Mouse (Mus musculus) frontal cortex, postnatal 10 days (tissue): ENCODE data around the gene Elp4.

Source experiments
- DNase-seq, 2 experiments: peaks; one replicate each; pipeline ENCODE4 v3.0.0; 2022; ENCODE audit warnings: low spot score in 2 of 2, mixed read lengths in 1 of 2

Elp4 gene

DNA sequence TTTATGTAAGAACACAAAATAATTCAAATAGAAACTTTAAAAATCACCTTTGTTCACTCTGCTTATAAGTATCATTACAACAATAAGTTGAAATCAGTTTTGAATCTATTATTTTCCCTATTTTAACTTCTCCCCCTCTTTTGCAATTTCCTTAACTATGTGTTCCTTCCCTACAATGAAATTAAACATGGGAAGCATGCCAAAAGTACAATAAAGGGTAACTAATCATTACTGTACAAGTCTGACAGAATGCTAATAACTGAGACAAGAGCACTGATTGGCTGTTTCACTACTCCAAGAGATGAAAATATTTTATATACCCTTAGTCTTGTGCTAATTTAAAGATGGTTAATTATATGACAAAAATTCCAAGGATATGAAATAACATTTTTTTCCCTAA is 99.2 kb downstream of the Elp4 start:
- no peak for DNase-seq

DNA sequence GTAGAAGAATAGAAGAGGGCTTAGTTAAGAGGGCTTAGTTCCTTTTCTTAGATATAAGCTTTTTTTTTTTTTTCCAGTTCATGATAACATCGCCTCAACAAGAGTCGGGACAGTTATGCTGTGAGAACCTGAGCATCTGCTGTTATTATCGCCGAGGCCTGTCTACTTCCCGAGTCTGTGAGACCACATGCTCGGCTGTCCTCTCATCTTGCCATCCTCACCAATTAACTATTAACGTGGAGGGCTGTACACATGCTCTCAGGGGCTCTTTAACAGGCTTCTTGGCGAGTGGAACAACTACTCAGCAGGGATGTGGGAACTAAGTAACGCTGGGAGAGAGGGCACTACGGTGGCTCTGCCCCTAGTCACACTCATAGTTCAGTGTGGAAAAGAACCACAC is 99.9 kb downstream of the Elp4 start:
- no peak for DNase-seq

DNA sequence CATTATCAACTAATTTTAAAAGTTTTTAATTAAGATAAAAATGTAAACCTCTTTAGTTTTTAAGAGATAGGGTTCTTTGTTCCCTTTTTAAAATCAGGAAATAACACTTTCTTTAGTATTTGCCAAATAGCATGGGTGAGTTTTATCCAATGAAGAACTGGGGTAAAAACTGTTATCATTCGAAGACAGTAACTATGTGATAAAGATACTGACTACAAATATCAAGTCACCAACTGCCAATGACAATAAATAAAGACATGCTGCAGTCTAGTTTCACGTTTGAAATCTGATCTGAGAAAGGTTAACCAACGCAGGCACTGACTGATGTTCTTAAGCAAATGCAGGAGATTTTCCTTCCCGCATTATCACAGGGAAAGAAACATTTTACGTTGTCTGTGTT is 100.9 kb downstream of the Elp4 start:
- no peak for DNase-seq

DNA sequence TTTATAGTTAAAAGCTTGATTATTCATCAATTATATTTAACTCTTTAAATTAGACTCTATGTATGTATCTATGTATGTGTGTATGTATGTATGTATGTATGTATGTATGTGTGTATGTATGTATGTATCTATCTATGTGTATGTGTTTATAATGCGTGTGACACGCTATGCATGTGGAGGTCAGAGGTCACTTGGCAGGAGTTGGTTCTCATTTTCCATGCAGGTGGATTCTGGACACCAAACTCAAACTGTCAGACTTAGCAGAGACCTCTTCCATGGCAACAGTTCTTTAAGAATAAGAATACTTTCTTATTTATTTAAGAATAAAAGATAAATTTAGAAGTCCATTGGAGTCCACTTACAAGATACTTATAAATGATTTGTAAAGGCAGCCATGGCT is 101.5 kb downstream of the Elp4 start:
- DNase-seq, result no peak

DNA sequence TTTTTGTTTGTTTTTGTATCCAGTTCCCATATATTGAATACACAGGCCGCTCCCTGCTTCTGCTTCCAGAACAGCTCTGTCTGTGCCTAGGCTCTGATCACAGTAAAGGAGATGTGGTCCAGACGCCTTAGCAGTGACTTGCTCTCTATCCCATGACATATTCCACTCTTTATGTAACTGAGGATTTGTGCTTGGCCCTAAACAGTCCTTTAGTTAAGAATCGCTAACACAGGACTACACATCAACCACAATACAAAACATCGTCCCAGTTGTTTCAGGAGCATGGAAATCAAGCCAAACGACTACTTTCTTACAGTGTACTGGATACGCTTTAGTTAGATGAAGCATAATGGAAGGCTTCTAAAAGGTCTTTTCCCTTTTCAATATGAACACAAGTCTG is 102.8 kb downstream of the Elp4 start:
- DNase-seq, result no peak

DNA sequence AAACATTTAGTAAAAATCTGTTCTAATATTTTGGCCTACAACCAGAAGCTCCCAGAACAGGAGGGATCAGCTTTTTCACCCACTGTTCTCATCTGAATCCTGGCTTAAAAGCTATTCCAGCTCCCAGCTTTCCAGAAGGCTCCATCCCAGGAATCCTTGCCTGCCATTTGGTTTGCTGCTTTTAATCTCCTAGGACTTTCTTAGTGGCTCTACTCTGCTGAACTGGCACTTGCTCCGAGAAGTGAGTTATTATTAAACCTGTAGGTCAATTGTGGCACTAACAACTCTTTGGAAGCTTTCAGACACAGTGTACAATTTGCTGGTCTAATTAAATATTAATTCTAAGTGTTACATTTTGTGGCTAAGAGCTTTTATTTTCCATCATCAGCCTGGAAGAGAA is 103.7 kb downstream of the Elp4 start:
- DNase-seq, result no peak

DNA sequence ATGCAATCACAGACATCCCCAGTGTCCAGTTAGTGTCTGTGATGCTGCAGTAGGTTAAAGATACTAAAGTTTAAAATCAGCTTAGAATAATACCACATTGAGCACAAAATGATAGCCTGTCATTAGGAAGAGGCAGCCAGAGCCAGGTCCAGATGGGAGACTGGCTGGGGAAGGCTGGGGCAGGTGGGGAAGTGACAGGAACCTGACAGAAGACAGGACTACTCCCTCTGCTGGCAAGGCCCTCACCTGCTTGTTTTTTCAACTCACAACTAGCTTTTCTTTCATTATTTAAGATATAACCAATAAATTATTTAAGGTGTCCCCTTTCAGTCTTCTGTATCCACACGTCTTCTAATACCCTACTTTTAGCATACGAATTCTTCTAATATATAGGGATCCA is 104.5 kb downstream of the Elp4 start:
- no peak for DNase-seq

DNA sequence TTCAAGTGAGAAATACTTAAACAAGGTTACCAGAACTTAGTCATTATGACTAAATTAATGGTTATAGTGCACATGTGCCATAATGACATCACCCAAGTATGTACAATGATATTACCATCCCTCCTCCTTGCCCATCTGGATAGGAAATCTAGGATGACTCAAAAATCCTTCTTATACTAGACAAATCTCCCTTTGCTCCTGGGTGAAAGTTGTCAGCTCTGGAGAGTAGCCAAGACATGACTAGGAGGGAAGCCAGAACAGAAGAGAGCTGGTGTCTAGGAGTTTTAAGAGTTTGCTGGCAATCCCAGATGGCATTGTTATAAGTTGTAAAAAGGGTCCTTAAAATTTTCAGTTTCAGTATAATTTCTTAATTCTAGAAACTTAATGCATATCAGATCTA is 106.5 kb downstream of the Elp4 start:
- no peak for DNase-seq

DNA sequence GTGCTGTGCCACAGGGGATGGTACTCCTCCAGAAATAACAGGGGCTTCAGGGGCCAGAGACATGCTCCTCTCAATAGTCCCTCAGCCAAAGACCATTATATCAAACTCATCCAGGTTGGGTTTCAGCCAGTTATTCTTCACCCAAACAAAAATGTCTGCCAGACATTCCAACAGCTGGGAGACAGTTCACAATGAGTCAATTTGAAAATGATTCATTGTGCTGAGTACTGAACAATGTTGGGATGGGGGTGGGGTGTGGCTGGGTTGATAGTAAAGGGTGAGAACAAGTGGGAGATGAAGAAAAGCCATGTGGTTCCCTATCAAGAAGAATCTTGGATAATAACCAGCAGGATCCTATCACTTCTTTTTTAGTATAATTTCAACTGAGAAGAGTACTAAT is 108.3 kb downstream of the Elp4 start:
- DNase-seq, result no peak

DNA sequence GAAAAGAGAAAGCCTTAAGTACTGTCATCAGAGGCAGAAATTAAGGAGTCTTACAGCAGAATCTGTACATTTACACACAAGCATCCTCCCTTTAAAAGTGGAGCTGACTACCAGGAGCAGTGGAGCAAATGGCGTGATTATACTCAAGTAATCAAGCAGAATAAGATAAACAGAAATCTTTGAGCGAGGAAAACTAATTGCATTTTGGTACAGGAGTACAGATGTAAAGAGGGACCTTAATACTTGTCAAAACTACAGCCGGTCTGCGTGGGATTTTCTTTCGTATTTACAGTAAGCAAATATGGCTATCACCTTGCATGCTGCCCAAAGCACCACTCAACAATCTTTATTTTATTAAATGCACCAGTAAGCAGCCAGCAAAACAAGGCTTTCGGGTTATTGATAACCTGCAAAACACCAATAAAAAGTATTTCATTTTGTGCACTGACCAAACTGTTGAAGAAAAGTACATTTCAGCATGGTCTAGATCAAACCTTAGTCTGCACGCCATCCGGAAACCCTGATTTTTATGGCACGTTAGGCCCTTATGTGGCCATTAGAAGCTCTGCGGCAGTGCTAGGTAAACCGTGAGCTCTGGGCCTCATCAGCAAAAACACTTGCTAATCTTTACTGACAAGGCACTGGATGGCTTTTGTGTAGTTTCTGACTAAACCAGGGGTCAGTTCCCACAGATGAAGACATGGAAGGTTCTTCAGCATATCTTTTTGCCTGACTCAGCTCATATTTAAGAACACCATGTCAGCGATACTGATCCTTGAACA is 111.8 kb downstream of the Elp4 start:
- no peak for DNase-seq

DNA sequence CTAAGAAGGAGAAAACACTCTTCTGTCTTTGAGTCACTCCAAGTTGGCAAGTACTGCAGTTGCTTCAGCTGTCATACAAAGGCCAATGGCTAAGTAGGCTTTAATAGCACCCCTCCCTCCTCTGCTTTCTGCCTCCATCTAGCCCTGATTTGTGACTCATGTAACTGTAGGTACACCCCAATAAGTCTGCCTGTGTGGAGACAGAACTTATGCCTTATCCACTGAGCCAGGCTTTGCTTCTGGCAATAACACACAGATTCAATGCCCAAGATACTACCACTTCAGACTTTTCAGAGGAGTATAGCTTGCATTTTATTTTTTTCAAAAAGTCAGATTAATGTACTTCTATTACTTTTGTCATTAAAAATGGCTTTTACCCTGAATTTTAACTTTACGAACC is 114.4 kb downstream of the Elp4 start:
- no peak for DNase-seq

DNA sequence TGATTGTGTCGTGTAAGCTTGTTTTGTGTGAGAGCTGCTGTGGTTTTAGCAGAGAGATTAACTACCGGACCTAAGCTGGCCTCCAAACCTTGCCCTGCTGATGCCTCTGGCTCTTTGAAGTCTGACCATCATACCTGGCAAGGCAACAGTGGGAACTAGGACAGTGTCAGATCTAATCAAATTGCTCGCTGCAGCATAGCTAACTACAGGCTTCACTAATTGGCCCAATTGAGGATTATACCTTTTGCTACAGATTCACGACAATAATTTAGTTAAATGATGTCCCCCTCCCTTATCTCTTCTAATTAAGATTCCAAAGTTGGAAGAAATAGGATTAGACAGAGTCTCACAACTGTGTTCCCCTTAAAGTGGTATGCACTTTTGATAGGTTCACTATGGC is 116.6 kb downstream of the Elp4 start:
- DNase-seq, result no peak

DNA sequence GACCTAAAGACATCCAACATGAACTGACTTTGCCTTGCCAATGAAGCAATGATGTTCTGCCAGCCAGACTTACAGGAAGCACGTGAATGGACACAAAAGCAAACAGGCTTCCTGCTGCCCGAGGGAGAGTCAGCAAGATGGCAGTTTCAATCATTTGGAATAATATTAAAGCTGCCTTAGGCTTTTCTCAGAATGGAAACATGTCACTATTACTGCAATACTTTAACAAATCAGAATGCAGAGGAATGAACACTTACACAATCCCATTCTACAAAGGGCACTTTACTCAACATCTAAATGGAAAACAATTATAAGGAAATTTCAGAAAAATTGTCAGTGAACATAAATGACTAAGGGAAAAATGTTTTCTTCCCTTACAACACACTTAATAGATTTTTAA is 117.4 kb downstream of the Elp4 start:
- no peak for DNase-seq

DNA sequence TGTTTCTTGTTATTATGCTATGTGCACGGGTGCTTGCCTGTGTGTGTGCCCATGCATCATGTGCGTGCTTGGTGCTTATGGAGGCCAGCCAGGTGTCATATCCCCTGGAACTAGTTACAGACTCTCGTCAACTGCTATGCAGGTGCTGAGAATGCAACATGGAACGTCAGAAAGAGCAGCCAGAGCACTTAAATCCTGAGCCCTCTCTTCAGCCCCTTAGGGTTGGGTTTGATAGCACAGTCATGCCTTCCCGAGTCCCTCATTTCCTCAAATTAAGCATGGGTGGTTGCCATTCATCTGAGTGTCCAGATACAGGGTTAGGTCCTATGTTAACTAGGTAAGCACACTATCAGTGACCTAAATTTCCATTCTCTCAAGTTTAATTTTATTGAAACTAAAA is 121.5 kb downstream of the Elp4 start:
- no peak for DNase-seq

DNA sequence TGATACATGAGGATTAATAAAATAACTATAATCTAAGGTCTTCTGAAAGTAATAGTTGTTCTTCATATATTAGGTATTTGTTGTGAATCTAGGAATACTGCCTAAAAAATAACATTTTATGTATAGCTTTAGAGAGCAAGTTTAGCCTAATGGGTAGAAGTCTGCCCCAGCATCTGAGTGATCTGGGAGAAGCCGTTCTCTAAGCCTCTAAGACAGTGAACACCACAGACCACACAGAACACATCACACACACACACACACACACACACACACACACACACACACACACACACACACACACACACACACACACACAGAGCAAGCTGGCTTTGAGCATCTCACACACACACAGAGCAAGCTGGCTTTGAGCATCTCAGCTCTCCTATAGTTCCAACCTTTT is 123.6 kb downstream of the Elp4 start:
- no peak for DNase-seq

DNA sequence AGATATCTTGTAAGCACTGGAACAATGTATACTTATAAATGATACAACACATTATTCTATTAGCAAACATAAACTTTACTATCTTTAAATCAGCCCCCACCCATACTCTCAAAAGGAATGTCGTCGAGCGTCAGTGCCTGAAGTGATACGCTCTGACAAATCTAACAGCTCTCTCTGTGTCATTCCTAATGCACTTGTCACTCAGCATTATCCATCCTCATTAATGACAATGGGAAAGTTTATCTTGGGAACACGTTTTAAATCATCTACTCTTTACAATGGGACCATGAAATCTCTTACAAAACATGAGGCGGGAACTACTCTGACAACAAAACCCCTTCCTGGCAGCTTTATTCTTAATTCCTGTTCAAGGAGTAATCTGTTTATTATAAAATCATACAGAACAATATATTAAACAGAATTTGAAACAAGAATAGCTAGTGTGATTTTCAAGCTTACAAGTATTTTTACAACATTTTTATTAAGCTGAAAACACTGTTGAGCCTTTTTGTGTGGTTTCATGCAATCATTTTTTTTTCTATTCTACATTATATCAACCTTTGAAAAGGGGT is 125.0 kb downstream of the Elp4 start:
- DNase-seq, result no peak

DNA sequence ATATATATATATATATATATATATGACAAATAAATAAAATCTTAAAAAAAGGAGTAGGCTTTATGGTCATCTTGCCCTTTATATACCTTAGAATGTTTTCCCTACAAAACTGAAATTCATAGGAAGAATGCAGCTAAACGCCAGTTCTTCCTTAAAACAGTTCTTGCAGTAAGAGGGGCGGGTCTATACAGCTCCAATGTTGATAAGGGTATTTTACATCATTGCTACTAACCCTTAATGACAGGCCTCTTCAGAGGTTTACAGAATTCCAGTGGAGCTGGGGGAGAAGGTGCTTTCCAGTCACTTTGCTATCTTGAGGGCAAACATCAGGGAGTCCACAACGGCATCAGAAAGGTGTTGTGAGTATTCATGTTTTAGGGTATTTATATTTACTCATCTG is 133.1 kb downstream of the Elp4 start:
- DNase-seq, result no peak

DNA sequence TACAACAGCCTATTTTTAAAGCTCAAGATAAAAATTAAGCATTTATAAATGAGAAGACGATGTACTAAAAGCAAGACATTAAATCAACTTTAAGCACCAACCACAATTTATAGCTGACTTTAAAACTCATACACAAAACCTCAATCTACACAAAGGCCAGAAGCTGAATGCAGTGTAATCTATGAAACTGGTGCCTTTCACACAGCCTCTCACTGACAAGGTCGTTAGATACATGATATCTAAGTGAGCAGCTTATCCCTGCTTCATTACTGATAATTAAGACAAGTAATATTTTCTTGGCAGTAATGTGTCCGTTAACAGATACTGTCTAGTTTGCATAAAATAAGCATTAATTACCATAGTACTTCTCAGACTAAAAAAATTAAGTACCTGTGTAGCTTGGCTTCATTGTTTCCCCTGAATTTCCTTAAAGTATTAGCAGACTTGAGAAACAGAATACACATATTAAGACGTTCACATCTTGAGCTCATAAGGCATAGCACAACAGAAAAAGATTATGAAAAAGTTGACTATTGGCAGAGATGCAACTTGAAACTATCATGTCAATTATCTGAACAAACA is 134.5 kb downstream of the Elp4 start:
- DNase-seq, result no peak

DNA sequence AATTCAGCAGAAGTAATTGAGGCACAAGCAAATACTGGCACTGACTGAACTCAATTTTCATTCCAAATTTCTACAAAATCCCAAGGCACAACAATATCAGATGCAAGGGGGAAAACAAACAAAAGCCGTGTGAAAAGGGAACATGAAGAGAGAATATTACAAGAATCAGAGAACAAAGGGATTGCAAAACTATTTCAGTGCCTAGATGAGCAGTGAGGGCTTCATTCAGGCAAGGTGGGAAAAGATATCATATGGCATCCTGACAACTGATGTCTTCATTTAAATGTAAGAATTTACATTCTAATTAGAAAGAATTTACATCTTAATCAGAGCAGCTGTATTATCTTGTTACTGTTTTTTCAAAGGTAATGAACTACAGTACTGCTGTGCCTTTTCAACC is 150.9 kb downstream of the Elp4 start:
- DNase-seq, result no peak

DNA sequence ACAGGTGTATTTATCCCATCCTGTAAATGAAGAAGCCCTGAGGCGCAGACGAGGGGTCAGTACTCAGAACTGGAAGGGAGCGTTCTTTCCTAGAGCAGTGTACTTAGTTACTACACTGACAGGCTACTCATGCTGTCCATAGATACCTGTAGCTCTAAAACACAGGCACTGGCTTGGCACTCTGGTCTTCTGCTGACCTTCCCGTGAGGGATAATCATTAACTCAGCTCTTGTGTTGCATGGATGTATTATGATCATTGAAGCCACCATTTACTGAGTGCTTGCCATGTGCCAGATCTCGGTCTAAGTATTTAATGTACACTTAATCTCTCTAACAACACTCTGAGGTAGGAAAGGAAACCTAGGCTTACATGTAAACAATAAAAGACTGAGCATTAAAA is 155.3 kb downstream of the Elp4 start:
- no peak for DNase-seq

DNA sequence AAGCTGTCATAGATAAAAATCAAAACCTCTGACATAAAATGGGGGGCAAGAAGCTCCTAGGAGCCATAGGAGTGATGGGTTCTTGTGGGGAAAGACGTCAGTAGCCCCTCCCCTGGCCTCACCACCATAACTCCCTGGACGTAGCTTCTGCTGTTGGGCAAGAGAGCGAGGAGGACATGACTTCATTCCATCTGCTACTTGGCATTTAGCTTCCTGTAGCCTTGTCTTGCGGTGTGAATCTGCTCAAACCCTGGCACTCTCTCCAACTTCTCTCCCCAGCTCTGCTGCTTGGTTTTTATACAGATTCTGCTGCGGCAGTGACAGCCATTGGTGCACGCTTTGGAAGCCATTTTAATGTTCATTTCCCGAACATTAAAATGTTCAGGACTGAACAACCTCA is 157.5 kb downstream of the Elp4 start:
- no peak for DNase-seq

DNA sequence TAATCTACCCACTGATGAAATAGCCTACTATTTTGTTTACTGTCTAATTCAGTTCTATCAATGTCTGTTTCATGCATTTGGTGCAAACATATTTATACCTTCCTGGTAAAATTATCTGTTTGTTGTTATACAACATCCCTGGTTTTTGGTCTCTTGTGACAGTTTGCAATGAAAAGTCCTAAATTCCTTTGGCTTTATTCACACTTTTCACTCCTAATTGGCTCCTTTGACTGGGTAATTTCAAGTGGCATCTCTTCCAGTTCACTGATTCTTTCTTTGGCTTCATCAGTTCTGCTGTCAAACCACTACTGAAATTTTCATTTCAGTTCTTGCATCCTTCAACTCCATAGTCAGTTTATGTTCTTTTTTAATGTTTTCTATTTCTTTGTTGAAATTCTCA is 168.2 kb downstream of the Elp4 start:
- DNase-seq, result no peak

DNA sequence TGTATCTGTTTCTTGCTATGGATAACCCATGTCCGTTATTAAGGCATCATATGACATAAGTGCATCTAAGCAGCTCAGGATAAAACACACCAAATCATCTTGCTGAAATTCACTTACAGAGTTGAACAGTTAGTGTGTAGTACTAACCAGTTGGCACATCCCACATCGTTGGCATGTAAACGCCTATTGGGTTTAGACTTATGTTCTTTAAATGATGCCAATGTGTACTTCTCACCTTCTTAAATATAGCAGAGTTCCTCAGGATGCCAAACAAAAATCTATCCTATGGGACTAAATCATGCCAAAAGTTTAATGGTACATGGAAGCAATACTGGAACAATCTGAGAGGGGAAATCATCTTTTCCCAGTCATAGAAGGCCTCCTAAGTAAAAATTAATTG is 173.7 kb downstream of the Elp4 start:
- DNase-seq, result no peak

DNA sequence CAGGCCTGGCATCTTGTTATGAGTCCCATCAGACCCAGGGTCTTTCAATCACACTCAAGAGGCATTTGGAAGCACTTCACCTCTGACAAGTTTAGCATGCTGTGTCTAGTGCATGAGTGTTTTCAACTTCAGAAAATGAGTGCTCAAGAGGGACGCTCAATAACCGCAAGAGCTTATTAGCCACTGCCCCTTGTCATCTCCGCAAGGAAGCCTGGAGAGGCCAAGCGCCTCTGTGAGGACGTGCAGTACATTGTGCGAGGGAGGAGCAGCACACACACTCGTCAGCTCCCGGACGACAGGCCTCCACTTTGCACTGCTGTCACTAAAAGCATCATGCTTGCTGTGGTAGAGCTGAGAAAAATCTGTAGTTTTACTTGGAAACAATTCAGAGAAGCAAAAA is 177.7 kb downstream of the Elp4 start:
- no peak for DNase-seq
